8 mouse cellular contexts compared by ENCODE assay signal in the genomic region with DNA sequence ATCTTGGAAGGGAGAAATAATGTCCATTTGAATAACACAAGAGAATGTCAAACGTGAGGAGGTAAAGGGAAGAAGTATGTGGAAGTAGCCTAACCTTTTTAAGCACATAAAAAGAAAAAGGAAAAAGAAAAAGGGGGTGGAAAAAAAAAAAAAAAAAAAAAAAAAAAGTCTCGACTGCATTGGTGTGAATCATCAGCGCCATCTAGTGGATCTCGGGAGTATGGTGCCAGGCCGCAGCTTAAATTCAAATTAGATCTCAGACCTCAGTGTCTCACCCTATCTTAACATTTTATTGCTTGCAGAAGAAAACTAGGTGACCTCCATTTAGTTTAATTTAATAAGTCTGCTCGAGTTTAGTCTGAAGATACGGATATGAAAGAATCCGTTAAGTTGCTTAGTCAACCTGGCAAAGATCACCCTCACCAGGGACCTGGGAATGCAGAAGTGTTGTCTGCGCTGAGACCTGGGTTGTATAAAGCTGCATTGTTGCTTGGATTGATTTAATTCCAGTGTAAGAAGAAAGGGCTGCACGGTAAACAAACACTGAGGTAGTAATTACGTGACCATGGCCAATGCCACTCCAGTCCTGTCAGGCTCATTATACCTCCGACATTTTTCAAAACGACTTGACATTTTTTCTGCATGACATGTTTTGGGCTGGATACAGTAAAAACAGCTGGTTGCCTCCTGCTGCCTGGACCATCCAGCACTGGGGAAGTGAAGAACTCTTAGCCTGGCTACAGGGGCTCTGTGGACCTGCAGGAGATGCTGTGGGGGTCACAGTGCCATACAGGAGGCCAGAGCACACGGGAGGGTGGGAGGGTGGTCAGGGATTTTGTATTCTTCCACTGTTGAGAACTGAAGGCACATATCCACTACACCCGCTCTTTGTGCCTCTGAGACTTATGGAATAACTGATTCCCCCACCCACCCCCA.
A peak's percentile ranks its signal among the peaks of the same experiment; 100 is the strongest.
DNase-seq lines count a peak whose midpoint lies in the region; ATAC-seq and TF ChIP-seq lines count a peak whose summit lies in the region.

No protein-coding gene starts in this region.

- H3K4me3 ChIP-seq in embryonic facial prominence, embryonic 12.5 days: no peak overlapping the region
- no peak overlapping the region for H3K4me3 ChIP-seq in left cerebral cortex, adult 2 months
- H3K4me3 ChIP-seq in midbrain, embryonic 14.5 days (replicated peaks; ENCODE audit: low read depth, low read length): no peak overlapping the region

- peak; percentile 84 for TF ChIP-seq CTCF in left cerebral cortex, adult 2 months (IDR thresholded peaks at IDR 0.05)

- peak; percentile 49 for DNase-seq in heart, adult 8-10 months (ENCODE audit: low spot score)
- no peak for DNase-seq in heart, postnatal 25 days (ENCODE audit: low spot score)
- peak; percentile 55 to 56 for DNase-seq in adrenal gland, postnatal 36 days
- peak; percentile 74 for DNase-seq in heart, postnatal 4 days
- DNase-seq in left cerebral cortex, adult 2 months (ENCODE audit: extremely low spot score in 1 of 2, low spot score in 2 of 2): peak; percentile 63 to 69
- peak; percentile 87 for DNase-seq in midbrain, embryonic 14.5 days
- peak; percentile 65 for DNase-seq in testis, postnatal 10 days (ENCODE audit: low spot score)

- peak overlapping the region; percentile 22; the same call in 1 of the 2 replicates for H3K4me2 ChIP-seq in embryonic facial prominence, embryonic 12.5 days (replicated peaks)
- peak overlapping the region; percentile 27 for H3K4me2 ChIP-seq in midbrain, embryonic 14.5 days (ENCODE audit: low read length)

- H3K9ac ChIP-seq in embryonic facial prominence, embryonic 12.5 days: no peak overlapping the region
- H3K9ac ChIP-seq in midbrain, embryonic 14.5 days (replicated peaks; ENCODE audit: low read length): no peak overlapping the region; the same call in 1 of the 2 replicates

- 19% methylated on average over 15 of the region's 15 CpGs for WGBS in embryonic facial prominence, embryonic 12.5 days
- 19% methylated on average over 15 of the region's 15 CpGs for WGBS in midbrain, embryonic 14.5 days

- ATAC-seq in embryonic facial prominence, embryonic 12.5 days (ENCODE audit: insufficient number of reproducible peaks, insufficient read depth, low FRiP score, low TSS enrichment): 0 out of 2 replicates have a peak, but pooled peaks have one; percentile 60
- ATAC-seq in midbrain, embryonic 14.5 days (ENCODE audit: low FRiP score, low TSS enrichment): no peak

- no peaks in the 10 kb centered on the region for H3K36me3 ChIP-seq in embryonic facial prominence, embryonic 12.5 days
- no peaks in the 10 kb centered on the region for H3K36me3 ChIP-seq in midbrain, embryonic 14.5 days (ENCODE audit: control insufficient read depth, insufficient read depth, low read length)

- no peaks in the 10 kb centered on the region for H3K27me3 ChIP-seq in embryonic facial prominence, embryonic 12.5 days
- no peaks in the 10 kb centered on the region for H3K27me3 ChIP-seq in midbrain, embryonic 14.5 days (ENCODE audit: control insufficient read depth, insufficient read depth, low read length)

- H3K27ac ChIP-seq in embryonic facial prominence, embryonic 12.5 days: peak overlapping the region; percentile 60
- no peak overlapping the region for H3K27ac ChIP-seq in left cerebral cortex, adult 2 months
- peak overlapping the region; percentile 38; the same call in 1 of the 2 replicates for H3K27ac ChIP-seq in midbrain, embryonic 14.5 days (replicated peaks; ENCODE audit: low read depth, low read length)

- no peaks in the 10 kb centered on the region for H3K9me3 ChIP-seq in embryonic facial prominence, embryonic 12.5 days
- H3K9me3 ChIP-seq in midbrain, embryonic 14.5 days (ENCODE audit: control insufficient read depth, low read length): no peaks in the 10 kb centered on the region

- intact Hi-C loops in heart, postnatal 25 days (cut with DNase I): loop anchor here (2.0 to 10.0 kb wide), 4 partner anchors 319 to 1636 kb away; no protein-coding TSS in a partner anchor
- intact Hi-C loops in left cerebral cortex, adult 2 months (cut with DNase I): loop anchor here (5.0 to 10.0 kb wide), 2 partner anchors 321 to 501 kb away; no protein-coding TSS in a partner anchor

- peaks cover 16% of the 10 kb centered on the region for H3K4me1 ChIP-seq in embryonic facial prominence, embryonic 12.5 days
- H3K4me1 ChIP-seq in midbrain, embryonic 14.5 days (ENCODE audit: control insufficient read depth, insufficient read depth, low read length): peaks cover 24% of the 10 kb centered on the region
